Mouse (Mus musculus): ENCODE measurements around the gene Chpf.
A peak's percentile ranks its signal among the peaks of the same experiment; 100 is the strongest.

Gene Chpf

DNA sequence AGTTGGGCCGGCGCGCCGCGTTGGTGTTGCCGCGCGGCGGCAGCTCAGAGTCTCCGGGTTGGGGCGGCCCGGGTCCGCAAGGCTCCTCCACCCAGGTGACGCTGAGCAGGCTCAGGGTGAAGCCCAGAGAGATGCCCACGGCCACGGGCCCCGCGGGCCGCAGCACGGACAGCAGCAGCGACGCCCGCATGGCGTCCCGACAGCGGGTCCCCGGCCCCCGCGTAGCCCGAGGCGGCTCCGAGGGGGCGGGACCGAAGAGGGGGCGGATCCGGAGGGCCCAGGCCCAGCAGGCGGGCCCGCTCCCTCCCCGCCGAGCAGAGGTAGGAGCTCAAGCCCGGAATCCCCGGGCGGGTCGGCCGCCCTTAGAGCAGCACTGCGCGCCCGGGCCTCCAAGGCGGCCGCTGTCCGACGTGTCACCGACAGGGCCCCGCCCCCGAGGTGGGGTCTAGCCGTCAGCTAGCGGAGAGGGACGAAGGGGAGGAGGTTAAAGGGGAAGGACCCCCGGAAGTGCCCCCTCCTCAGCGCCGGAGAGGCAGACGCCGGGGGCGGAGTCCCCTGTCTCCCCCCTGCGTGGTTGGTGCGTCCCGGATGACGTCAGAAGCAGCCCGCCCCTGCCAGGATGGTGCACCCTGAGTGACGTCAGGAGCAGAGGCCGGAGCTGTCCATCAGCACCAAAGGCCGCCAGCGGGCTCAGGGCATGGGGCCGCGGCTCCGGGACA lies at the start of gene Chpf, which contains the start of gene Tmem198:
Chpf (minus strand) TSS at position 392 of the 719 bp plus-strand sequence.
Tmem198 (plus strand) TSS at position 617 of the 719 bp plus-strand sequence.
- peak; percentile 98 to 99 for DNase-seq

- no peak for DNase-seq
Observed at GRCm38 (mm10) chr1:75524679-75525078, 45.6 kb upstream of the Chpf start.

GRCm38 (mm10) chr1:75521321-75522031 lies 42.4 kb upstream of the Chpf start, which contains the start of gene Stk11ip:
Stk11ip (plus strand) TSS chr1:75521529.
- peak; percentile 92 to 94 for DNase-seq

DNA sequence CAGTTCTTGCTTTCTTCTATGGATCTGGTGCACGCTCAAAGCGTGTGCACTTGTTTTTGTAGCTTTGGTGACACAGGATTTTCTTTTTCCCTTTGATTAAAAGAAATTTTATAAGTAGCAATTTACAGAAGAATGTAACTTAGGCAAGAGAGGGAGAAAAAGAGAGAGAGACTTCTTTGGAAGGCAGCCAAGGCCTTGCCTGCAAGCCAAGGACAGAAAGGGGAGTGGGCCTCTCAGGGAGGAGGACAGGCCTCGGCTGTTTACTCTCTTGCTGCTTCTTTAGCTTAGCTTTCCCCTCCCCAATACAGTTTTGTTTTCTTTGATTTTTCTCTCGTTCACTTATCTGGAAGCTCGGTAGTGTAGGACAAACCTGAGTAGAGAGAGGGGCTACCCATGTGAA lies 40.5 kb upstream of the Chpf start:
- no peak for DNase-seq

- DNase-seq: no peak
Observed at GRCm38 (mm10) chr1:75518427-75518826, 39.3 kb upstream of the Chpf start.

DNA sequence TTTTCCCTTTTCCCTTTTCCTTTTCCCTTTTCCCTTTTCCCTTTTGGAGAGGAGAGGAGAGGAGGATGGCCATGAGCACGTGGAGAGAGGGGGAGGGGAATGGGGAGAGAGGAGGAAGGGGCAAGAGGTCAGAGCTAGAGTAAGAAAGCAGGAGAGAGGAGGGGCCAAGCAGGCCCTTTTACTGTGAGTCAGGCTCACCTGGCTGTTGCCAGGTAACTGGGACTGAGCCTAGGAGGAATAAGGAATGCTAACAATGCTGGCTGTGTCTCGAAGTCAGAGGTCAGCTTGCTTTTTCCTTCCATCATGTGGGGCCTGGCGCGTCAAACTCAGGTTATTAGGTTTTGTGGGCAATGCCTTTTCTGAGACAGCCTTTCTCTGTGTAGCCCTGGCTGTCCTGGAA lies 38.9 kb upstream of the Chpf start:
- DNase-seq: no peak

- no peak for DNase-seq
Observed at GRCm38 (mm10) chr1:75516703-75517380, 37.7 kb upstream of the Chpf start.

GRCm38 (mm10) chr1:75512550-75512949 lies 33.4 kb upstream of the Chpf start:
- DNase-seq: no peak

GRCm38 (mm10) chr1:75511437-75512210 lies 32.5 kb upstream of the Chpf start:
- DNase-seq: no peak

- DNase-seq: no peak
Observed at GRCm38 (mm10) chr1:75510154-75510553, 31.0 kb upstream of the Chpf start.

- no peak for DNase-seq
Observed at GRCm38 (mm10) chr1:75509586-75509985, 30.5 kb upstream of the Chpf start.

DNA sequence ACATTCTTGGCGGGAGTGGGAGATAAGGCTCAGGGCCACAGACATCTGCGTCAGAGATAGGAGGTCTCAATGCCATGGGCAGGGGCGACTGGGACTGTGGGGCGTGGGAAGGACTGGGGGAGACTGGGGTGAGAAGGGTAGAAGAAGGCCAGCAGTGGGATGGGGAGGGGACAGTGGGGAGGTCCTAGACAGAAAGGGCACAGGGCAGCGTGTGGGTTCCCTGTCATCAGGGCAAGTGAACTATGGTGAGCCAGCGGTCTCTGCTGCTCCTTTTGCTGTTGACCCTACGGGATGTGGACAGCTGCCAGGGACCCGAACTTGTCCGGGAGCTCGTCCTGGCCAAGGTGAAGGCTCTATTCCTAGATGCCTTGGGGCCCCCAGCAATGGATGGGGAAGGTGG lies 27.9 kb upstream of the Chpf start, which contains the start of gene Inha:
Inha (plus strand) TSS at position 72 of the 400 bp plus-strand sequence.
- no peak for DNase-seq

- peak; percentile 48 to 68 for DNase-seq
Observed at GRCm38 (mm10) chr1:75505956-75506831, 27.1 kb upstream of the Chpf start, which contains the start of gene Obsl1. Obsl1 (minus strand) TSS chr1:75506452.

- DNase-seq: peak; percentile 90 to 92
Observed at GRCm38 (mm10) chr1:75505159-75505955, 26.2 kb upstream of the Chpf start.

- DNase-seq: no peak
Observed at GRCm38 (mm10) chr1:75504256-75505045, 25.3 kb upstream of the Chpf start.

DNA sequence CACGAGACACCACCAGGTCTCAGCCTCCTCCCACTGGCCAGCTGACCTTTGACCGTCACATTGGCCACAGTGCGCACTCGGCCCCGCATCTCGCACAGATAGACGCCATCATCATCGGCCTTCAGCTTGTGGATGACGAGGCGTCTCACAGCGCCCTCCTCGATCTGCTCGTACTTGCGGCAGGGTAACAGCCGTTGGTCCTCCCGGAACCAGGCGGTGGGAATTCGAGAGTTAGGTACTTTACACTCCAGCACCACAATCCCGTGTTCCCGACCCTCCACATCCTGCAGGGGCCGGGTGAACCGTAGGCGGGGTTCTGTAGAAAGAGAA lies 24.5 kb upstream of the Chpf start:
- no peak for DNase-seq

- no peak for DNase-seq
Observed at GRCm38 (mm10) chr1:75502945-75503650, 24.0 kb upstream of the Chpf start.

DNA sequence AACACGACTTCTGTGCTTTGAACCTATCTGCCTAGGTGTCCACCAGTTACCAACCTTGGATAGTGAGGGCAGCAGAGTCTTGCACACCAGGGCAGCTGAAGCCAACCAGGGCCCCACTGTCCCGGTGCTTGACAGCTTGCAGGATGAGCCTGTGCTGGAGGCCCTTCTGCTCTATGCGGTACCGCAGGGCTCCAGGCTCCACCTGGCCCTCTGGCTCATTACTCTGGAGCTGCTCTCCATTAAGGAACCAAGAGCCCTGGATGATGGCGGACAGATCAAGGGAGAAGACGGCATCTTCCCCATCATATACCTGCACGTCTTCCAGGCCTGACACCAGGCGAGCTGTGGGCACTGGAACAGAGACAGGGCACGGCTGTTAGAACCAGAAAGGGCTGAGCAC lies 22.8 kb upstream of the Chpf start:
- DNase-seq: no peak

GRCm38 (mm10) chr1:75499441-75499840 lies 20.3 kb upstream of the Chpf start:
- no peak for DNase-seq
